Mouse (Mus musculus) right cerebral cortex, adult 2 months (tissue): Measurements from ENCODE around the gene Tmcc1.
"Not testable (repeated sequence)": the region's sequence is repeated elsewhere in the genome, so short reads cannot be mapped to it uniquely, and the experiment has no call there.

Experiments used
- DNase-seq, 2 experiments: peaks; one replicate each; pipeline ENCODE4 v3.0.0; 2021 to 2022; ENCODE audit warnings: low spot score in 2 of 2

The Tmcc1 gene

DNA sequence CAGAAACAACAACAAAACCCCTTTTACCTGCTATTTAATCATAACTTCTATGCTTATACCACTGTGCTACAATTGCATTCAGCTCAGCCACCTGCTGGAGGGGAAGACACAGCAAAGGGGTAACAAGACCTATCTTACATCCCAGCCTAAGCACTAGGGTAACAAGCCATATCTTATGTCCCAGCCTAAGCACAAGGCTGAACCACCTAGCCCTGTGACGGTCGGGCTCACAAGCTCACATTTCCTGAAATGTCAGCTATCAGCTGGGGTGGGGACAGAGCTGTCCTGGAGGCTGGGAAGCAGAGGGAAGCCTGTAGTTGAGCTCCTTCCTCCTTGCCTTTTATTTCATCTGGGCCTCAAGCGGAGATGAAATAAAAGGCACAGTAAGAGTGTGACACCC, 115.7 kb downstream of the Tmcc1 start:
- no peak for DNase-seq

GRCm38 (mm10) chr6:116074892-116075291, 118.4 kb downstream of the Tmcc1 start:
- no peak for DNase-seq

DNA sequence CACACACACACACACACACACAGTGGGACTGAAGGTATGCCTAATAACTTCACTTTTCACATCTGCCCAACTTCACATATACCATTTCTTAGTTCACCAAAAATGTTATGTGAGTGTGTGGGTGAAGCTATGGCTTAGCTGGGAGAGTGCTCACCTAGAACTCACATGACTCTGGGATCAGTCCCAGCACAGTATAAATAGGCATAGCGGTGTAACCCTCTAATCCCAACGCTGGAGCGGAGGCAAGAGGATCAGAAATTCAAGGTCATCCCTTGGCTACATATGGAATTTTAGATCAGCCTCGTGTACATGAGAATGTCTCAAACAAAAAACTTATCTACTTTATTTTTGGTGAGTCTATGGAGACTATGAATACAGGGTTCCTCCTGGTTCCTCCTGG, 119.7 kb downstream of the Tmcc1 start:
- no peak for DNase-seq

DNA sequence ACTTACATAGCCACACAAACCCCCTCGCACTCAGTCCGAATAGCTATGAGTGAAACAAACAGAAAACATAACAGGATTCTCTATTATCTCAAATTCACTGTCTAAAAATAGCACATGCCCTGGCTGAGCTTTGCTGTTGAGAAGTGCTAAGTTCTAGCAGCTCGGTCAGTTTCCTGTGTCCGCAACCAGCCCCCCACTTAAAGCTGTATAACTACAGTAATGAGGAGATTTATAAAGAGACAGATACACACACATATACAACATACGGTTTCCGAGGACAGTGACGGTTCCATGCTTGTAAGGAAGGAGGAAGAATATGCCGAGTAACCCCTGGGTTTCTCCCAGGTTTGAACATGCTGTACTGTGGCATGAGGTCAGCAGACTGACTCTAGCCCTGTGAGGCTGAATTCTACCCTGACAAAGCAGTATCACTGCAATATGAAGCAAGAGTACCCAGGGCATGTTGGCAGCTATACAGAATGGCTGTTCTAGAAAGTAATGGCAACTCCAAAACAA, 120.5 kb downstream of the Tmcc1 start:
- no peak for DNase-seq

- DNase-seq, result no peak
These were observed 121.0 kb downstream of the Tmcc1 start for GRCm38 (mm10) chr6:116072221-116072745.

GRCm38 (mm10) chr6:116071781-116072180, 121.5 kb downstream of the Tmcc1 start:
- DNase-seq, result no peak

GRCm38 (mm10) chr6:116070558-116070957, 122.7 kb downstream of the Tmcc1 start:
- DNase-seq, result no peak

GRCm38 (mm10) chr6:116063516-116063915, 129.8 kb downstream of the Tmcc1 start:
- no peak for DNase-seq

DNA sequence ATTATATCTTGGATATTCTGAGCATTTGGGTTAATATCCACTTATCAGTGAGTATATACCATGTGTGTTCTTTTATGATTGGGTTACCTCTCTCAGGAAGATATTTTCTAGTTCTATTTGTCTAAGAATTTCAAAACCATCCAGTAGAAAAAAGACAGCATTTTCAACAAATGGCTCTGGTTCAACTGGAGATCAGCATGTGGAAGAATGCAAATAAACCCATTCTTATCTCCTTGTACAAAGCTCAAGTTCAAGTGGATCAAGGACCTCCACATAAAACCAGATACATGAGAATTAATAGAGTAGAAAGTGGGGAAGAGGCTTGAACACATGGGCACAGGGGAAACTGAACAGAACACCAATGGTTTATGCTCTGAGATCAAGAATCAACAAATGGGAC, 133.7 kb downstream of the Tmcc1 start:
- DNase-seq, result not testable (repeated sequence)

DNA sequence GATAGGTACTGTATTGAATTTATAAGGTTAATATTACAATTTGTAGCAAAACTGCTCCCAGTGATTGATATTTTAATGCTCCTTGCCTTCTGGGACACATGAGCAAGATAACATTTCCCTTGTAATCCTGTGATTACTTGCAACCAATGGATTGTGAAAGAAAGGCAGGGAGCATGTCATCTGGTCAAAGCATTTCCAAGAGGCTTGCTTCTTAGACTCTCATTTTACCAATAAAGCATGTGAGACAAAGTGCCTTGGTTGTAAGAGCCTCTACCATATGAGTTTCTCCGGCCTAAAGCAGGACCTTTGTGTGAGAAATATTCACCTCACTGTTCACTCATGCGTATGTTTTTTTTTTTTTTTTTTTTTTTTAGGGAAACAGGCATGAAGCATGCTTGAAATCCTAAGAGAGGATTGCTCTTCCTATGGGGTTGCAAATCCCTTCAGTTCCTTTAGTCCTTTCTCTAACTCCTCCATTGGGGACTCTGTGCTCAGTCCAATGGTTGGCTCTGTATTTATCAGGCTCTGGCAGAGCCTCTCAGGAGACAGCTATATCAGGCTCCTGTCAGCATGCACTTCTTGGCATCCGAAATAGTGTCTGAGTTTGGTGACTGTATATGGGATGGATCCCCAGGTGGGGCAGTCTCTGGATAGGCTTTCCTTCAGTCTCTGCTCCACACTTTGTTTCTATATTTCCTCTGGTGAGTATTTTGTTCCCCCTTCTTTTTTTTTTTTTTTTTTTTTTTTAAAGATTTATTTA, 134.6 kb downstream of the Tmcc1 start:
- no peak for DNase-seq

DNA sequence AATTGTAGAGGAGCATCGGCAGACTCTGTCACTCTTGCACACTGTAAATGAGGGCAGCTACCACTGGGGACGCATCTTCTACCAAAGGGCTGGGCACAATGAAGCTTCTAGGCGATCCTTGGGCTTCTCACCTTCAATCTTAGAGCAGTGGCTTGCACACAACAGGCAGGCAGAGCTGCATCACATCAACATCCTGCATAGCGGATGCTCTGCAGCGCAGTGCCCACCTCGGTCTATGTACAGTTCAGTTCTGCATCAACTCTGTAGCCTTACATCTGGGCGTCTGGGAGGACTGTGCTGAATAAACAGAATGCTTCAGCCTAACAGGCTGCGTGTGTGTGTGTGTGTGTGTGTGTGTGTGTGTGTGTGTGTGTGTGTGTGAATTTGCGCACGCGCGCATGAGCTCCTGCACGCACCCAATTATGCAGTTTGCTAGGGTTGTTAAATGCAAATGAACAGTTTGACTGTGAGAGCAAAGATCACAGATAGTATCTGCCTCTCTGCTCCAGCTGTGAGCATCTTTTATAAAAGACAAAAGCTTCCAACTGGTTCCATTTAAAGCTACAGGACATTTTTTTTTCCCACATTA, 136.5 kb downstream of the Tmcc1 start:
- DNase-seq, result peak; percentile 60 to 80

- no peak for DNase-seq
These were observed 137.5 kb downstream of the Tmcc1 start for GRCm38 (mm10) chr6:116055766-116056165.

GRCm38 (mm10) chr6:116055001-116055471, 138.2 kb downstream of the Tmcc1 start:
- peak; percentile 66 to 71 for DNase-seq

GRCm38 (mm10) chr6:116047896-116048295, 145.4 kb downstream of the Tmcc1 start:
- DNase-seq, result no peak

DNA sequence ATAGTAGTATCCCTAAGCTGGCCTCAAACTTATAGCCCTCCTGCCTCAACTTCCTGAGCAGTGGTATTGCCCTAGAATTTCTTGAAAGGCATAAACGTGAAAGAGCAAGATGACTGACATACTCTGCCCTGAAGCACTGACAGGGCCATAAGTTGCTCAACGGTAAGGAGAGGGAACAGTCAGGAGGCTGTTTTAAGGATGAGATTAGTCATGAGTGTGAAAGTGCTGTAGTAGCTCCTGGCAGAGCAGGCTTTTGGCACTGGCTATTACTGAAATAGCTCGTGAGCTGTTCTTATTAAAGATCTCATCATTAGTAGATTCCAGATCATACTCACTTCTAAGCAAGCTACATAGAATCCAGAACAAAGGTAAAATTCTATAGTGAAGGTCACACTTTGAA, 145.9 kb downstream of the Tmcc1 start:
- DNase-seq, result no peak

DNA sequence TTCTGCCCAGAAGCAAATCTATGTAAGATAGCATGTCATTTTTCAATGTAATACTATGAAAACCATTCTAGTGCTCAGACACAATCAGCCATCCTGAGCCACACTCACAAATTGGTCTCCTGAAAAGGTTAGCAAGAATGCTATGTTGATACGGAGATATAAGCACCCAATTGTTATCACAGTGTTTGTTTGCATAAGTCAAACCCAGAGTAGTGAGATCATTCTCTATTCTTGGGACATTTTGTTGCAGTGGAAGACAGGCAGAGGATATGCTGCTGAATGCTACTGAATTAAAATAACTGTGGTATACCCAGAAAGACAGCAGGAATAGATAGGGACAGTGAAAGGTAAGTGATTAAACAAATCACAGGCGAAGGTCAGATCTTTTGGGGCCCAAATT, 149.2 kb downstream of the Tmcc1 start:
- DNase-seq, result no peak

DNA sequence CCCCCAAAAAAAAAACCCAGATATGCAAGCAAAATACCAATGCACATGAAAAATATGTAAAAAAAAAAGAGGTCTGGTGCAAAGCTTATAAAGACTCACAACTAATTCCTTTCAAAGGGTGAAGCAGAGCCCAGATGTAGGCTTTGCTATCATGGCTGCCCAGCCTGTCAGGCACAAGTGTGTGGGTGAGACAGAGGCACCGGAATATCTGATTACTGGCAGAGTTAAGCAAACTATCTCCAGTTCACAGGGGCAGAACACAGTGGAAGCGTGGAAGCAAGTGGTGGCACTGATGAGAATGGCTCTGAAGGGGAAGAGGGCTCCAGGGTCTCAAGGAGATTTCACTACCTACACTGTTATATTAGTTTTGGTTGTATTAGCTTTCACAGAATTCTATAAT, 155.1 kb downstream of the Tmcc1 start:
- DNase-seq, result no peak

GRCm38 (mm10) chr6:116037281-116037831, 155.9 kb downstream of the Tmcc1 start:
- no peak for DNase-seq

GRCm38 (mm10) chr6:116036555-116036954, 156.7 kb downstream of the Tmcc1 start:
- no peak for DNase-seq

GRCm38 (mm10) chr6:116031052-116031451, 162.2 kb downstream of the Tmcc1 start:
- DNase-seq, result no peak

GRCm38 (mm10) chr6:116024666-116025065, 168.6 kb downstream of the Tmcc1 start:
- DNase-seq, result no peak

- DNase-seq, result no peak
These were observed 171.3 kb downstream of the Tmcc1 start for GRCm38 (mm10) chr6:116021961-116022485.
